Mouse (Mus musculus): ENCODE results near the gene Ugt3a1.

- TF ChIP-seq CTCF (IDR thresholded peaks at IDR 0.05; ENCODE audit: control insufficient read depth, insufficient read depth, insufficient replicate concordance, low read depth, low read length) (no peak), POLR2A (IDR thresholded peaks at IDR 0.05; ENCODE audit: control insufficient read depth, low read depth, low read length) (no peak)
These were observed 60.3 kb downstream of the Ugt3a1 start for GRCm38 (mm10) chr15:9337021-9337420.

Measured in testis, adult 2 months (tissue).